Mouse (Mus musculus): ENCODE data around the gene Ccnk. TPM values are rescaled to one million over a fixed set of nuclear protein-coding genes. Genes with fewer than 3 reads are reported as not detected.

The Ccnk gene
- total RNA-seq, 2 experiments from 2014 or later, result 28.8 to 29.6 TPM

GRCm38 (mm10) chr12:108219163-108219562 is 39.8 kb downstream of the Ccnk start:
- DNase-seq (ENCODE audit: low spot score in 2 of 2), result peak in 1 of 2 experiments; percentile 71
- intact Hi-C loops (cut with DNase I), result loop anchor here (2.0 kb wide), 2 partner anchors 56 to 74 kb away; partner anchors contain the start of gene Ccdc85c

DNA sequence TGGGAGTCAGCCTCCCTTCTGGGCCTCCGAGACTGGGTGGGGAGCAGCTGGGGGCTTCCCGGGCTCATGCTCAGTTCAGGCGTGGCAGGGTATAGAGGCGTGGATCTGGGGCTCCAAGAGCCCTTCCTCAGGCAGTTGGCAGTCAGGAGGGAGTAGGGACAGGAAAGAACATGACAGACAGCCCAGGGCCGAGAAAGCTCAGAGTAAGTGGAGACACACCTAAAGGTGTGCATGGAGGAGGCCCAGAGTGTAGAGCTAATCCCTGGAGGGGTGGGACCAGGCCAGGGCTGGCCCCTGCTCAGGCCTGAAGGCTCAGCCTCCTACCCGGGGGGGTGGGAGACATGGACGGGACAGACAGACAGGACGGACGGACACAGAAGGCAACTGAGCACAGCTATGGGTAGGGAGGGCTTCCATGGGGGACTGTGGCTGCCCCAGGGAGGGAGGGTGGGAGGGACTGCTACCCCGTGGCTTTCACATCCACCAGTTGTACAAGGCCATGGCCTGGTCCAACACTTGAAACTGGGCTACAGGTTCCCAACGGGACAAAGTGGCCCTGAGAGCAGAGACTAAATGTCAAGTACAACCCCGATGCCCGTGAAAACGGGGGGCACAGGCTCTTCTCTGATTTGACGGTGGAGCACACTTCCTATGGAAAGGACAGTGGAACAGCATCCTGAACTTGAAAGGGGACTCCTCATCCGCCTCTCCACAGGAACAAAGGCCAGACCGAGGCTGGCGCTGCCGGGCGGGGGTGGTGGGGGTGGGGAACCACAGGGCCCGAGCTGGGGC is 40.6 kb downstream of the Ccnk start:
- DNase-seq (ENCODE audit: low spot score in 2 of 2), result no peak
- intact Hi-C loops (cut with DNase I), result loop anchor here (2.0 kb wide), 2 partner anchors 55 to 73 kb away; partner anchors contain the start of gene Ccdc85c

DNA sequence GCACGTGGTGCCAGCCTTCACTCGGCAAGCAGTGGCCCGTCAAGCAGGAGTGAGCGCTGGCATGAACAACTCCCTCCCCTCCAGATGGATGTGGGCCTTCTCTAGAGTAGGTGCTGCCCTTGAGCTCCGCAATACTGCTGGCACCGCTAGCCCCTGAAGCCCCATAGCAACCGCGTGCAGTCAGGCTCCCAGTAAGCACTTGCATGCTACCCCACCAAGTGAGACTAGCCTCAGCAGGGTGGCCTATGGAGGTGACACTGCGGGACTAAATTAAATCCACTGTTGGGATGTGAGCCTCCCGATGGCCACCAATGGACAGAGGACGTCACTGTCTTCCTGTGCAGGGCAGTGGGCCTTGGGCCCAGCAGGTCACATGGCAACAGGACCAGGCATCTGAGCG is 41.2 kb downstream of the Ccnk start:
- DNase-seq (ENCODE audit: low spot score in 2 of 2), result no peak
- intact Hi-C loops (cut with DNase I), result no loop called here

GRCm38 (mm10) chr12:108221206-108221605 is 41.8 kb downstream of the Ccnk start:
- DNase-seq (ENCODE audit: low spot score in 2 of 2), result no peak
- intact Hi-C loops (cut with DNase I), result no loop called here

DNA sequence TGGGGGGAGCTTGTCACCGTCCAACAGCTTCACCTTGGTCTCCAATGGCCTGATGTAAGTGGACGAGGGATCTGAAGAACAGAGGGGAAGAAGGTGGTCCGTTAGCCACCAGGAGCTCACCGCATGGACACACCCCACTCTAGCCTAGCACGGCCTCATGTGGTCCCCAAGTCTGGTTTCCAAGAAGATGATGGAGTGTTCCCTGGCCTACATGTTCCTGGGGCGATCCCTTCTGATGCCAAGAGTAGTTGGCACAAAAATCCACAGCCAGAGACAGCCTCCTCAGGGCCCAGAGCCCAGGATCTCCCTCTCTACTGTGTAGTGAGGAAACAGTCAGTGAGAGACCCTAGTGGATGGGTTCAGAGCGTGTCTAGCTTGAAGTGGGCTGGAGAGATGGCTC is 42.3 kb downstream of the Ccnk start:
- intact Hi-C loops (cut with DNase I), result no loop called here
- DNase-seq (ENCODE audit: low spot score in 2 of 2), result no peak

- intact Hi-C loops (cut with DNase I), result no loop called here
- DNase-seq (ENCODE audit: low spot score in 2 of 2), result no peak
Observed at GRCm38 (mm10) chr12:108223357-108223756, 44.0 kb downstream of the Ccnk start.

DNA sequence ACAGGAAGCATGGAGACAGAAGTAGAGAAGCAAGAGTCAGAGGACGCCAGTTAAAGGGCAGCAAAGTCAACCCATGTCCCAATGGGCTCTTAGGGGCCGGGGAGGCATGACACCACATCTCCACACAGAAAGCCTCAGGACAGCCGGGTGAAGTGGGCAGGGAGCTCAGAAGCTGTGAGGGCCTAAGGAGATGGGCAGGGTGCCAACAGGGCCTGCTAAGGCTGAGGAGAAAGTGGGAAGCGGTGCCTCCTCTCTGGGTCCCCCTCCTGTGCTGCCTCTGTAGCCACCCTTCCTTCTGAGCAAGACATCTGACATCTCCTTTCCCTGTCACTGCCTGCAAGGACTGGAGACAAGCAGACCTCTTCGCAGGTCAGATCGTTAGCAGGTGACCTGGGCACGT is 46.4 kb downstream of the Ccnk start:
- DNase-seq (ENCODE audit: low spot score in 2 of 2), result no peak
- intact Hi-C loops (cut with DNase I), result no loop called here

- intact Hi-C loops (cut with DNase I), result no loop called here
Observed at GRCm38 (mm10) chr12:108226216-108226615, 46.8 kb downstream of the Ccnk start.

DNA sequence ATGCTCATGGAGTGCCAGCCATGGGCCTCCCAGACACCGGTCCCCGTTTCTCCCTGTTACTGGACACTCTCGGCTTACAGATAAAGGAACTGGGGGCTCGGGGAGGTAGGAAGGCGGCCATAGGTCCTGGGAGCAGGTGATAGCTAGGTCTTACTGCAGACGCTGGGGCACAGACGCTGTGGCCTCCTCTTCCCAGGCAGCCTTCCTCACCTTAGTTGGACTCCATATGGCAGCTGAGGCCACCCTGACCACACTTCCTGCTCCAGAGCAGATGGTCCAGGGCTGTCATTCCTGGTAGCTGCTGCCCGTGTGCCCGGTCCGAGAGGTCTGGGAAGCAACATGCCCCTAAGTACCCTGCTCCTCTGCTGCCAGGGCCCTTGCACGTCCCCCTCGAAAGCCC is 47.6 kb downstream of the Ccnk start:
- intact Hi-C loops (cut with DNase I), result no loop called here
- DNase-seq (ENCODE audit: low spot score in 2 of 2), result no peak

More at GRCm38 (mm10) chr12:108226216-108226615, 46.8 kb downstream of the Ccnk start:
- no peak for DNase-seq (ENCODE audit: low spot score in 2 of 2)

- DNase-seq (ENCODE audit: low spot score in 2 of 2), result no peak
- intact Hi-C loops (cut with DNase I), result no loop called here
Observed at GRCm38 (mm10) chr12:108227527-108227926, 48.1 kb downstream of the Ccnk start.

DNA sequence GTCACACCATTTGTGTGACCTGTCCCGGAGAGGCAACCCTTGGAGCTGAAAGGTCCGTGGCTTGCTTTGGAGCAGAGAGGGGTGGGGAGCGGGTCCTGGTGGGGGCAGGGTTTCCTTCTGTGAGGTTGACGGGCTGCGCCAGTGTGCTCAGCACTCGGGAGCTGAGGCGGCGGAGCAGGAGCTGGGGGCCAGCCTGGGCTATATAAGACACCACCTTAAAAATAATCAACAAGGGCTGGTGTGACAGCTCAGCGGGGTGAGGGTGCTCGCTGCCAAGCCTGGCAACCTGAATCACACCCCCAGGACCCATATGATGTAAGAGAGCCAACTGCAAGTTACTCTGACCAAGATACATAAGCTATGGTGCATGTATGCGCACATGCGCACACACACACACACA is 50.7 kb downstream of the Ccnk start:
- intact Hi-C loops (cut with DNase I), result no loop called here
- no peak for DNase-seq (ENCODE audit: low spot score in 2 of 2)

- intact Hi-C loops (cut with DNase I), result no loop called here
- DNase-seq (ENCODE audit: low spot score in 2 of 2), result no peak
Observed at GRCm38 (mm10) chr12:108230821-108231794, 51.7 kb downstream of the Ccnk start.

DNA sequence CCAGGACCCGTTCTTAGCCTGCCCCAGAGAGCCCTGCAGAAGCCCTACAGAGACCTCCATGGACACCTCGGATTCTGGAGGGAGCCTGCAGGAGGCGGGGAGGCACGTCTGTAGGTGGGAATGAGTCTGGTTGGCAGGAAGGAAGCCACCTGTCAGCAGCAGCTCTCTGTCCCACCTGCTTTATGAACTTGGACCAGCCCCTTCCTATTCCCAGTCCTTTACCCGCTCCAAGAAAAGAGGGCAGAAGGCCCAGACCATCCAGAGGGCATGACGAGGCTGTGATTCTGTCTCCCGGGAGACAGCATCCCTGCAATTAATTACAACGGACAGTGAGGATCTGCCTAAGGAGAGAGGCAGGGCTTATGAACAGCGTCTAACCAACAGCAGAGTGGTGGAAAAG is 52.5 kb downstream of the Ccnk start:
- intact Hi-C loops (cut with DNase I), result no loop called here
- no peak for DNase-seq (ENCODE audit: low spot score in 2 of 2)

GRCm38 (mm10) chr12:108233736-108234135 is 54.4 kb downstream of the Ccnk start:
- intact Hi-C loops (cut with DNase I), result no loop called here
- no peak for DNase-seq (ENCODE audit: low spot score in 2 of 2)

DNA sequence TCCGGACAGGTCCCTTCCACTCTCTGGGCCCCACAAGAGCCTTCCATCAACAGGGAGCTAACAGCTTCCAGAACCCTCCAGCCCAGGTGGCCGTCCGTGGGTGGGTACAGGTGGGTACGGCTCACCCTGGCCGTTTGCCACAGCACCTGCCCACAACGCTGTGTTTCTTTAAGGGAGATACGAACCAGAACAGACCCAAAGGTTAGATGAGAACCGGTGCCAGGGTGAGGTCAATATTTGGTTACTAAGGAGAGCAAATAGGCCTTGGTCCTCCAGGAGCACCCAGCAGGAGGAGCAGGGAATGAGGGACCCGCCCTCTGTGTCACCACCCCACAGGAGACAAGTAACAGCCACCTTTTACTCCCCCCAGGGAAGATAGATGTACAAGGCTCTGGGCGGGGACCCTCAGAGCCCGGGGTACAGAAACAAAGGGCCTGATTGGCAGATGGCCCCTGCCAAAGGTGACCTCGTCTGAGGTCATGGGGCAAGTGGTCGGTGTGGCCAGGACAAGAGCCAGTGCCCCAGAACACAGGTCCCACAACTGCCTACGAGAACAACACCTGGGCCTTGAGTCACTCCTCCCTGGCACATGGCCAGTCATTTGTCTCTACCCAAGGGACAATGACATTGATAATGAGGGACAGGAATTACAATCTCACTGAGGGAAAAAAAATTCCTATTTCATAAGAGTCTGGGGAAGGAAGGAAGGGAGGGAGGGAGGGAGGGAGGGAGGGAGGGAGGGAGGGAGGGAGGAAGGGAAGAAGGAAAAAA is 55.6 kb downstream of the Ccnk start:
- no peak for DNase-seq (ENCODE audit: low spot score in 2 of 2)
- intact Hi-C loops (cut with DNase I), result no loop called here

GRCm38 (mm10) chr12:108235976-108236555 is 56.7 kb downstream of the Ccnk start:
- DNase-seq (ENCODE audit: low spot score in 2 of 2), result no peak
- intact Hi-C loops (cut with DNase I), result loop anchor here (2.0 kb wide), 1 partner anchor 39 kb away; the partner anchor contains the start of gene Ccdc85c

- no peak for DNase-seq (ENCODE audit: low spot score in 2 of 2)
- intact Hi-C loops (cut with DNase I), result loop anchor here (2.0 kb wide), 1 partner anchor 37 kb away; the partner anchor contains the start of gene Ccdc85c
Observed at GRCm38 (mm10) chr12:108237300-108238006, 58.1 kb downstream of the Ccnk start.

DNA sequence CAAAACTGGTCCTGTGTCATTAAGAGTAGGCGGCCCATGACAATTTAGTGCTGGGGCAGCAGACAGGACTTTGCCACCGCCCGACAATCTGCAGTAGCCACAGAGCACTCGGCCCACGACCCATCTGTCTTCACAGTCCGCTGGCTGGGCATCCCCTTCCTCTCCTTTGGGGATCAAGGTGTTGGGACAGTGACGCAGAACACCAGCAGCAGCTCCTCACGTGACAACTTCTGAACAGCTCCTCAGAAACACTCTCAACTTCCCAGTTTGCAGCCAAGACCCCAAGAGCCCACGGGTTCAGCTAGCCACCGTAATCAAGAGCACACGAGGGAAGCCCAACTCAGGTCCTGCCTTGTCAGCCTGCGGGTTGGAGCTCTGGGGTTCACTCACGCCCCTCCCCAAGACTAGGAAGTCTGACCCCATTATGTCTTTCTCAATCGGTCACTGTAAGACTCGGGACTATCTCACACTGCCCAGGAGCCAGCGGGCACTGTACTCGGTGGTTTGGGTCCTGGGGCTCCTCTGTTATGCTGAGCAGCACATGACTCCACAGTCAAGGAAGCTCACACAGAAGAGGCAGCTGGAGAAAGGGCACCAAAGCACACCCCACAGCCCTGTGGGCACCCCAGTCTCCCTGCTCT is 59.1 kb downstream of the Ccnk start:
- intact Hi-C loops (cut with DNase I), result no loop called here
- no peak for DNase-seq (ENCODE audit: low spot score in 2 of 2)

All from left cerebral cortex, postnatal 25 days (tissue).